In genomic region chr16:25238274-25239050, GRCm38 (mm10) we compare ENCODE assay signal across 24 mouse cellular contexts. TPM values are rescaled to one million over a fixed set of nuclear protein-coding genes. Genes with fewer than 3 reads are reported as not detected.
DNase-seq lines count a peak whose midpoint lies in the region; ATAC-seq and TF ChIP-seq lines count a peak whose summit lies in the region.
"Had no signal": no experiment of that assay in that cellular context is flagged by ENCODE, and none has a peak within 500 bp of the region (broad histone marks: within the 10 kb centered on the region; RNA-seq: fewer than 3 reads in every experiment).

No protein-coding gene starts in this region.

- no peak overlapping the region for H3K27ac ChIP-seq in lung, embryonic 14.5 days (ENCODE audit: low read depth)
- H3K27ac ChIP-seq: embryonic facial prominence, embryonic 12.5 days; hindbrain, embryonic 14.5 days; intestine, embryonic 15.5 days; limb, embryonic 12.5 days; liver, embryonic 13.5 days had no signal

- H3K4me3 ChIP-seq in lung, embryonic 14.5 days (ENCODE audit: low read depth, low read length): no peak overlapping the region
- H3K4me3 ChIP-seq in lung, adult 2 months (replicated peaks; ENCODE audit: extremely low read depth, low read depth, low read length): no peak overlapping the region
- H3K4me3 ChIP-seq: embryonic facial prominence, embryonic 12.5 days; intestine, embryonic 15.5 days; limb, embryonic 12.5 days; liver, embryonic 13.5 days had no signal

- peak; percentile 52 for DNase-seq in gastrocnemius, adult 18-20 months (ENCODE audit: low spot score)
- no peak for DNase-seq in gastrocnemius, postnatal 14 days
- DNase-seq in lung, embryonic 14.5 days: peak; percentile 28
- no peak for DNase-seq in lung, adult 2 months
- DNase-seq in skeletal muscle tissue, adult 2 months (ENCODE audit: low read depth, low spot score): peak; percentile 75
- no peak for DNase-seq in thymus, postnatal 36 days
- no peak for DNase-seq in left cerebral cortex, postnatal 25 days (ENCODE audit: low spot score in 2 of 2)
- DNase-seq: cerebellum, adult 2 months; liver, embryonic 13.5 days; midbrain, embryonic 14.5 days; right cerebral cortex, postnatal 4 days; thymus, adult 18-20 months had no signal

- TF ChIP-seq CTCF in lung, embryonic 14.5 days (IDR thresholded peaks at IDR 0.05; ENCODE audit: low read depth): no peak
- TF ChIP-seq CTCF in lung, adult 2 months (IDR thresholded peaks at IDR 0.05; ENCODE audit: insufficient read depth, low read length): no peak

- H3K4me1 ChIP-seq in lung, embryonic 14.5 days (ENCODE audit: insufficient read depth): 0 out of 2 replicates have a peak, but pooled peaks cover 4% of the 10 kb centered on the region
- H3K4me1 ChIP-seq in lung, adult 2 months (ENCODE audit: control insufficient read depth, insufficient read depth, low read length): no peaks in the 10 kb centered on the region
- H3K4me1 ChIP-seq: embryonic facial prominence, embryonic 12.5 days; intestine, embryonic 15.5 days; liver, embryonic 13.5 days had no signal

- no peak overlapping the region for H3K9ac ChIP-seq in lung, embryonic 14.5 days
- H3K9ac ChIP-seq: embryonic facial prominence, embryonic 12.5 days; hindbrain, embryonic 14.5 days; intestine, embryonic 15.5 days; limb, embryonic 12.5 days; liver, embryonic 13.5 days had no signal

- no peak overlapping the region for H3K4me2 ChIP-seq in lung, embryonic 14.5 days
- H3K4me2 ChIP-seq: embryonic facial prominence, embryonic 12.5 days; hindbrain, embryonic 14.5 days; intestine, embryonic 15.5 days; limb, embryonic 12.5 days; liver, embryonic 13.5 days had no signal

- no peak for TF ChIP-seq POLR2A in lung, adult 2 months (IDR thresholded peaks at IDR 0.05; ENCODE audit: borderline replicate concordance, extremely low read depth, low read depth, low read length)

- no peaks in the 10 kb centered on the region for H3K27me3 ChIP-seq in lung, embryonic 14.5 days (ENCODE audit: insufficient read depth, low read length)
- H3K27me3 ChIP-seq: embryonic facial prominence, embryonic 12.5 days; intestine, embryonic 15.5 days; limb, embryonic 12.5 days; liver, embryonic 13.5 days had no signal

- intact Hi-C loops in gastrocnemius, postnatal 14 days (cut with DNase I; ENCODE audit: low total_unique reads): no loop called here
- intact Hi-C loops in left cerebral cortex, postnatal 25 days (cut with DNase I): loop anchor here (5.0 kb wide), 1 partner anchor 561 kb away; no protein-coding TSS in a partner anchor

- H3K36me3 ChIP-seq in lung, embryonic 14.5 days (ENCODE audit: insufficient read depth): no peaks in the 10 kb centered on the region
- H3K36me3 ChIP-seq: embryonic facial prominence, embryonic 12.5 days; intestine, embryonic 15.5 days; limb, embryonic 12.5 days; liver, embryonic 13.5 days had no signal

- no peak for ATAC-seq in lung, embryonic 14.5 days (ENCODE audit: insufficient read depth)
- peak; percentile 35 for ATAC-seq in granulocyte monocyte progenitor cell, adult 5-6 weeks (replicated peaks; ENCODE audit: poor library complexity, severe bottlenecking)
- ATAC-seq: forebrain, embryonic 16.5 days; intestine, embryonic 15.5 days had no signal

- H3K9me3 ChIP-seq in lung, embryonic 14.5 days (ENCODE audit: low read depth, low read length): no peaks in the 10 kb centered on the region
- H3K9me3 ChIP-seq: embryonic facial prominence, embryonic 12.5 days; intestine, embryonic 15.5 days; limb, embryonic 12.5 days; liver, embryonic 13.5 days had no signal

- 46% methylated on average over 11 of the region's 11 CpGs for WGBS in lung, embryonic 14.5 days
- 50% methylated on average over 11 of the region's 11 CpGs for WGBS in lung, adult 2 months

RNA-seq across cellular contexts. Expression of gene Tprg, which starts 48.2 kb away (rescaled TPM):
- not detected for total RNA-seq in gastrocnemius, adult 18-20 months (2021)
- not detected for total RNA-seq in gastrocnemius, postnatal 14 days (2021)
- 0.23 and 0.28 TPM in 2 replicates for polyA plus RNA-seq in lung, embryonic 14.5 days (2014; fragmentation: Nextera tagmentation; extraction: Ambion mirVana)
- 2.6 TPM in 1 of 2 replicates, not detected in the other for polyA plus RNA-seq in lung, adult 2 months (2012; rRNA removed)
- not detected in 2 replicates for total RNA-seq in granulocyte monocyte progenitor cell, adult 5-6 weeks (2014; fragmentation: Nextera tagmentation)
- total RNA-seq in granulocyte monocyte progenitor cell, adult 5-6 weeks (2017): not detected in 2 replicates
- total RNA-seq in left cerebral cortex, postnatal 25 days (2021): not detected
- total RNA-seq: common myeloid progenitor, adult 5-6 weeks; gastrocnemius, adult 8-10 months; left cerebral cortex, adult 18-20 months; megakaryocyte, adult 5-6 weeks; neutrophil, adult 5-6 weeks had no signal
- polyA plus RNA-seq: embryonic facial prominence, embryonic 12.5 days; hindbrain, embryonic 14.5 days; intestine, embryonic 15.5 days; kidney, embryonic 14.5 days; limb, embryonic 12.5 days; liver, embryonic 13.5 days; midbrain, embryonic 14.5 days had no signal

Comparison
In these comparisons a context has a peak if more than half of its experiments do, and no peak if none do; other contexts are left out.
1. DNase-seq: peak in gastrocnemius, adult 18-20 months (single experiment), lung, embryonic 14.5 days (single experiment) and skeletal muscle tissue, adult 2 months (single experiment); none in gastrocnemius, postnatal 14 days (single experiment), lung, adult 2 months (single experiment), thymus, postnatal 36 days (0 of 2) and left cerebral cortex, postnatal 25 days (0 of 2).